Mouse (Mus musculus) megakaryocyte, adult 5-6 weeks (primary cell): Measurements from ENCODE around the gene Apol11b. TPM values are rescaled to one million over a fixed set of nuclear protein-coding genes. Genes with fewer than 3 reads are reported as not detected.
"Not testable (repeated sequence)": the region's sequence is repeated elsewhere in the genome, so short reads cannot be mapped to it uniquely, and the experiment has no call there.

Experiments
- ATAC-seq: 2 replicates; pipeline ENCODE4 v1.8.0; 2016; ENCODE audit warnings: mild to moderate bottlenecking, inconsistent platforms; ENCODE audit not compliant: poor library complexity, severe bottlenecking
- total RNA-seq, 2 experiments: library from RNA; stranded (forward) in 1 of 2; stranded (reverse) in 1 of 2; fragments of 153-499, 151-499 nt in 1 of 2; fragments of 221-1000, 200-1000 nt in 1 of 2; gene quantifications; 2 replicates each; pipeline versions ENCODE4 v1.2.3 to v1.2.4; 2015 to 2017

Apol11b gene
- total RNA-seq (2015) (not detected in 2 replicates), total RNA-seq (2017) (0.08 TPM in 1 of 2 replicates, not detected in the other)

GRCm38 (mm10) chr15:77643176-77643575 is at the start of gene Apol11b:
Apol11b (minus strand) TSS chr15:77643286.
- not testable (repeated sequence) for ATAC-seq

DNA sequence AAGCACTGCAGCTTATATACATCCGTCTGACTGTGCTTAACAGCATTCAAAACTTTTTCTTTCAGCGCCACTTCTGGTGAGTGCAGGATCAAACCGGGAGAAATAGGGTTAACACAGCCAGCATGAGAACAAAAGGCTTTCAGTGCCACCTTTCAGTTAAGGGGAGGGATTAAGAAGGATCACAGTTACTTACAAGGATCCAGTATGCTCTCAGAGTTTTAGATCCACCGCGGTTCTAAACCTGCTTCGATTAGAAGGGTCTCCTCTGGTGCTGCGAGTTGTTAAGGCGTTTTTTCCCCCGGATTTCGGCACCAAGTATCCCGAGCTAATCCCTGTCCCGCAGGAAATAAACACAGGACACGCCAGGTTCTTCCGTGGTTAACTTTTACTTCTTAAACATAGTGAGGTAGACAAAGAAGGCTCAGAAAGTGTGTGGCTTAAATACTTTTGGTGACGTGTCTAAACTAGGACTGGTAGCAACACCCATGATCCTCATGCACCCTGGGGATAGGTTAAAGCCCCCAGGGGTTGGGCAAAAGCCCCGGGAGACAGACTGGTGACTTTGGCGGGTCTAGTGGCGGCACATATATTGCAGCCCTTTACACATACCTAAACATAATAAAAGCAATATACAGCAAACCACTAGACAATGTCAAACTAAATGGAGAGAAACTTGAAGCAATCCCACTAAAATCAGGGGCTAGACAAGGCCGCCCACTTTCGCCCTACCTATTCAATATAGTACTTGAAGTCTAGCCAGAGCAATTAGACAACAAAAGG is 48.6 kb upstream of the Apol11b start:
- not testable (repeated sequence) for ATAC-seq

DNA sequence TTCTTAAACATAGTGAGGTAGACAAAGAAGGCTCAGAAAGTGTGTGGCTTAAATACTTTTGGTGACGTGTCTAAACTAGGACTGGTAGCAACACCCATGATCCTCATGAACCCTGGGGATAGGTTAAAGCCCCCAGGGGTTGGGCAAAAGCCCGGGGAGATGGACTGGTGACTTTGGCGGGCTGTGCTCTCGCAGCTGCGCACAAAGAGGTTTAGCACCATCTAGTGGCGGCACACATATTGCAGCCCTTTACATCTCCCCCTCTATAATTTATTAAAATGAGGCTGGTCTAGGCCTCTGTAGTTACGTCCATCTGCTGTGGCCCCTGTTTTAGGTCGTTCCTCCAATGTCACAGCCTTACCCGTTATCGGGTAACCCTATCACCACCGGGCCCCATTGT is 40.9 kb upstream of the Apol11b start:
- not testable (repeated sequence) for ATAC-seq

DNA sequence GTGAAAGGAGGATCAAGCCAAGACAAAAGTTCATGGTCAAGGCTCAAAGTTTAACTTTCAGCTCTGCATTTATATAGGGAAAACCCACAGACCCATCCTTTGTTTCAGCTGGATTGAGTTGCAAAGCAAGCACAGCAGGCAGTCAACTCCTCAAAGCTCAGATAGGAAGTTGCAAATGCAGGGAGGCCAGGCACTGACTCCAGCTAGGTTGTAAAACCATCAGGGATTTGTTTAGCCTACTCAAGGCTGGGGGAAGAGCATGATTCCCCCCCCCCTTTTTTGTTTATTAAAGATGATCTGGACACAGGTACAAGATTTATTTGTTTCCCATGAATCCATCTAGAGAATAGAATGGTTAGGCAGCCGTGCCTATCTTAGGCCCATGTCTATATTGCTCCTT is 31.0 kb upstream of the Apol11b start:
- ATAC-seq, result not testable (repeated sequence)

DNA sequence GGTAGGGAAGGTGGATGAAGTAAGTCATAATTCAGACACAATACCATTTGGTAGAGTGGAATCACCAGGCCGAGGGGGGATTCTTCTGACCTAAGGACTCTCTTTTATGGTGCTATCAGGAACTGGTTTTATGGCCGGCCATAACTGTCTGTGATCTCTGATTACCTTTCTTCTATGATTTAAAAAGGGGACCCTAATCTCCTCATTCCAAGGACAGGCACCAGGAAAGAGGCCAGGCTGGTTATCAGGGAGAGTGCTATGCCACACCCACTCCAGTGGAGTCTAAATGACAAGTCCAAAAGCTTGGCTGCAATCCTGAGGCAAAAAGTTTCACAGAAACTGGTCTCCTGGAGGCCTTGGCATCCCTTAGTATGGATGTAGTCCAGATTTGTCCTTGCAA is 18.8 kb upstream of the Apol11b start:
- not testable (repeated sequence) for ATAC-seq

- ATAC-seq, result not testable (repeated sequence)
Measured at GRCm38 (mm10) chr15:77659773-77660172, 16.7 kb upstream of the Apol11b start.

- not testable (repeated sequence) for ATAC-seq
Measured at GRCm38 (mm10) chr15:77651143-77651542, 8.1 kb upstream of the Apol11b start.

- not testable (repeated sequence) for ATAC-seq
Measured at GRCm38 (mm10) chr15:77629822-77630221, 13.3 kb downstream of the Apol11b start.

DNA sequence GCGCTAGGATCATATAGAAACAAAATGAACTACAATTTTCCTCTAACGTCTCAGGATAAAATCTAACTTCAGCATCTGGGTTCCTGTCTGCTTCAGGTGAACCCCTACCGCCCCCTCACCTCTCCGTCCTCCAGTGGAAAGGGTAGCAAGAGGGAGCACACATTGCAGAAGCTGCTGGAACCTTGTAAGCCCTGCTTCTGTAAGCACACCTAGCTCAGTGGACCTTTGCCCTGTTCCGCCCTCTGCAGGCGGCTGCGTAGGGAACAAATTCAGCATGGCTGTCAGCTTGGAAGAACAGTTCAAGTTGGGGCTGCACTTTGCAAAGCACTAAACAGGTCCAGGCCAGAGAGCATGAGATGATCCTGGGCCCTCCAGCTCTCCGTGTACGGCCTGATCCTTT is 14.4 kb downstream of the Apol11b start:
- ATAC-seq, result not testable (repeated sequence)

GRCm38 (mm10) chr15:77626471-77626870 is 16.6 kb downstream of the Apol11b start:
- ATAC-seq, result not testable (repeated sequence)

DNA sequence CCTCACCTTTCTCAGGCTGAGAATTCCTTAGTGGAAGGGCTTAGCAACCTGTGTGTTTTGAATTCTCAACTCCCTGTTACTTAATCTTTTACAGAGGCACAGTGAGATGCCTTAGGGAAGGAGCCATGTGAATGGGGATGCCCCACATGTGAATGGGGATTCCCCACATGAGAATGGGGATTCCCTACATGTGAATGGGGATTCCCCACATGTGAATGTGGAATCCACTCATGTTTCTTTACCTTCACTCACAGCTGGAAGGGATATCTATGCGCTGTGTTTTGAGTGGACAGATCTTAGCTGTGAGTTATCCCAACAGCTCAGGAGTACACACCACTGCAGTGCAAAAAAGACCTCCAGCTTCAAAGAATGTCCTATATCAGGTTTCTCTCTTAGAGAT is 18.4 kb downstream of the Apol11b start:
- no peak for ATAC-seq

DNA sequence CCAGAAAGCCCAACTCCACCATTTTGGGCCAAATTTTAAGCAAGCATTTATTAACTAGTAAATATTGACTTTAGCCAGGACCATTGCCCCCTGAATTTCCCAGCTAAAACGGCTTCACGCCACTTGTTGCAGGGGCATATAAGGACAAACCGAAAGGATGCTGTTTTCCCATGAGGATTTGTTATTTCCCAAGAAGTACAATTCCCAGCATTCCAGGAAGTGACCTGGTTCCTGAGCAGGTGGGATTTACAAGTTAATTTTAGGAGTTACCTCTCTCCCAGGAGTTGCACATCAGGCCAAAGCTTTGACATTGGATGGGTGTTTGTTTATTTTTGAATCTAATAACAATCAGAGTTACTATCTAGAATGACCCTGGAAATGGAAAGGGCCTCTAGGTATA is 37.0 kb downstream of the Apol11b start:
- ATAC-seq, result no peak

DNA sequence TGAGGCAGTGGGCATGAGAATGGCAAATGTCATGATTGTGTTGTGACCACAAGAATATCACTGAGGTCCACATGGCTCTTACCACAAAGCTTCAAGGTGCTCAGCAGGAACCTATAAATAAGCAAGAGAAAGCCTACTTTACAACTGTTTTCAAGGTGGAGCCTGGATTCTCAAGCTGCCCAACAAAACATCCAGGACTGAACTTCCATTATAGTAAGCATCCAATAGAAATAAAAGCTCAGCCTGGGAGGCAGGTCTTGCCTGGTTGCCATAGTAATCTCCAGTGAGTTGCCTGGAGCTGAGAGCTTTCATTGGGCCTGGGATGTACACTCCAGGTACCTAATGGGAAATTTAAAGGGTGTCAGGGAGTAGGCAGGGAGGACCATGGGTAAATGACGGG is 44.1 kb downstream of the Apol11b start, which contains the start of gene Gm36245:
Gene Gm36245 (plus strand): TSS at position 301 of the 400 bp plus-strand sequence.
- no peak for ATAC-seq

GRCm38 (mm10) chr15:77598429-77598828 is 44.7 kb downstream of the Apol11b start:
- ATAC-seq, result no peak

- no peak for ATAC-seq
Measured at GRCm38 (mm10) chr15:77595961-77596360, 47.1 kb downstream of the Apol11b start, which contains the start of gene Apol10b. Apol10b (minus strand) TSS chr15:77596125.

DNA sequence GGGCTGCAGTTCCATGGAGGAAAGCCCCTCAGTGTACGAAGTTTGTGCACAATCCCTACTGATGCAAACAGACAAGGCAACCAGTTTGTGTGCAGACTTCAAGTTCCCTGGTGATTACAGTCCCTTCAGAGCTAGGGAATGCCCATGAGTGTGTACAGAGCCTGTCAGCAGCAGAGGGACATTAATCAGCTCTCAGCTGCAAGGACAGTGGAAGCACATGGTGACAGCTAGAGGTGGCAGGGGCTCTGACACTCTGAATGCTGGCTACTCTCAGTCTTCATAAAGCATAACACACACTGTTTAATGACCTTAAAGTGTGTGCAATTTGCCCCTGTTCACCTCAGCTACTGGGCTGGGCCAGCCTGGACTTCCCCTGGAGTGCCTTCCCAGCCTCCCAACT is 49.5 kb downstream of the Apol11b start:
- no peak for ATAC-seq

- no peak for ATAC-seq
Measured at GRCm38 (mm10) chr15:77590881-77591280, 52.2 kb downstream of the Apol11b start.

- no peak for ATAC-seq
Measured at GRCm38 (mm10) chr15:77588981-77589380, 54.1 kb downstream of the Apol11b start.

GRCm38 (mm10) chr15:77587026-77587425 is 56.1 kb downstream of the Apol11b start:
- no peak for ATAC-seq
